Mouse (Mus musculus): ENCODE results near the gene Pfn3. TPM values are rescaled to one million over a fixed set of nuclear protein-coding genes. Genes with fewer than 3 reads are reported as not detected.

The Pfn3 gene
- polyA plus RNA-seq, 2 experiments, result not detected

DNA sequence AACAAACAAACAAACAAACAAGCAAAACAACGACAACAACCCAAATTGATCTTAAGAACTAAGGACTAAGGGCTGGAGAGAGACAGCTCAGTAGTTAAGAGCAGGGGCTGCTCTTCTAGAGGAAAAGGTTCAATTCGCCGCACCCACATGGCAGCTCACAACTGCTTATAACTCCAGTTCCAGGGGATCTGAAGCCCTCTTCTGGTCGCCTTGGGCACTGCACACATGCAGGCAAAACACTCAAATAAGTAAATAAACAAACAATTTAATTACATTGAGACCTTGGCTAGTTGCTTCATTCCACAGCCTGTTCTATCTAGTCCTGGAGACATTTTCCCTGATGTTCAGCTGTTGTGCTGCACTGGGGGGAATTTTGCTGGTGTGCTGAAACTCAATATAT, 22.1 kb downstream of the Pfn3 start:
- no peaks in the 10 kb centered on the region; the same call in 1 of the 2 replicates for H3K27me3 ChIP-seq (ENCODE audit: control insufficient read depth, insufficient read depth, low read length)
- peaks cover 0 to 4% of the 10 kb centered on the region in 2 experiments; a peak in 1 of 4 replicates for H3K4me1 ChIP-seq (replicated peaks; ENCODE audit: control insufficient read depth in 2 of 2, insufficient read depth in 2 of 2, low read length in 1 of 2)
- H3K27ac ChIP-seq, result no peak overlapping the region
- H3K9ac ChIP-seq (replicated peaks), result no peak overlapping the region
- H3K9me3 ChIP-seq (ENCODE audit: control insufficient read depth, low read length), result no peaks in the 10 kb centered on the region
- TF ChIP-seq EP300 (IDR thresholded peaks at IDR 0.05; ENCODE audit: low read depth) (no peak), CTCF (IDR thresholded peaks at IDR 0.05; ENCODE audit: low read depth) (peak; percentile 73)
- DNase-seq (ENCODE audit: low read depth in 3 of 3, low spot score in 3 of 3) (peak in 1 of 3 experiments; percentile 27), ATAC-seq (ENCODE audit: insufficient read depth) (no peak)
- H3K4me2 ChIP-seq (ENCODE audit: low read depth), result no peak overlapping the region
- no peak overlapping the region for H3K4me3 ChIP-seq (ENCODE audit: insufficient read depth in 1 of 2, low read depth in 2 of 2, low read length in 2 of 2)
- WGBS (ENCODE audit: insufficient replicate concordance), result 55% methylated on average over 4 of the region's 4 CpGs
- no peaks in the 10 kb centered on the region for H3K36me3 ChIP-seq (replicated peaks; ENCODE audit: control insufficient read depth, insufficient read depth, low read depth)

DNA sequence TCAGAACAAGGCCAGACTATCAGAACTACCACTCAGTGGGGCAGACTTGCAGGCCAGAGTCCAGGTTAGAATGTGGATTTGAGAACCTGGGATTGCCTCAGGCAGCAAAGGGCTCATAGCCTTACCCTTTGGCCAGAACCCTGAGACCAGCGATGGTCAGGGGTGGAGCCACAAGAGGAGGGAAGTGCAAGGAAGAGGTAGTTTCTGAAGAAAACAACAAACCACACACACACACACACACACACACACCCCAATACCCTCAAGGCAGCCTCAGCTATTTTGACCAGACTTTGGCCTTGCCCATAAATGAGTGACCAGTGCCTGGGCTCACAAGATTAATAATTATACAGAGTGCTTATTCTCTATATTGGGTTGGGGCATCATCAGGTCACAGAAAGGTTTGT, 23.4 kb downstream of the Pfn3 start:
- peak; percentile 32; the same call in 1 of the 2 replicates for ATAC-seq (ENCODE audit: insufficient read depth)
- 42% methylated on average over 1 of the region's 1 CpGs for WGBS (ENCODE audit: insufficient replicate concordance)
- no peak for TF ChIP-seq CTCF (IDR thresholded peaks at IDR 0.05; ENCODE audit: low read depth)
- no peak for TF ChIP-seq EP300 (IDR thresholded peaks at IDR 0.05; ENCODE audit: low read depth)

DNA sequence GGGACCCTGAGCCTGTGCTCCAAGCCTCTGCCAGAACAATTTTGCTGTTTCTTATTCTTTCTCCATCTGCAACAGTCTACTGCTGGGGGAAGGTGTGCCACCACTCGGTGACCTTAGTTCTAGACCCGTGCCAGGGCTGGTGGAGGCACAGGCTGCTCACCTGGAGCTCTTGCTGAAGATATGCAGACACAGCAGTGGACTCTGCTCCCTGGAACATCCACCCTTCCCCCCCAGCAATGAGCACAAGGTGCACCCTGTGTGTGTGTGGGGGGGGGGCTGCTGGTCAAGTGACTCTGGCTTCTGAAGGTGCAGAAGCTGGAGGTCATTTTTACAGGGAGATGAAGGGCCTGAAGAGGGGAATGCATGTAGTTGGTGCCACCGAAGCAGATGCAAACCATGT, 24.4 kb downstream of the Pfn3 start:
- H3K9me3 ChIP-seq (ENCODE audit: control insufficient read depth, low read length), result no peaks in the 10 kb centered on the region
- H3K9ac ChIP-seq (replicated peaks), result no peak overlapping the region
- no peak overlapping the region for H3K27ac ChIP-seq
- TF ChIP-seq CTCF (IDR thresholded peaks at IDR 0.05; ENCODE audit: low read depth), result no peak
- no peak for TF ChIP-seq EP300 (IDR thresholded peaks at IDR 0.05; ENCODE audit: low read depth)
- no peaks in the 10 kb centered on the region for H3K27me3 ChIP-seq (ENCODE audit: control insufficient read depth, insufficient read depth, low read length)
- WGBS (ENCODE audit: insufficient replicate concordance), result 59% methylated on average over 3 of the region's 3 CpGs
- H3K36me3 ChIP-seq (replicated peaks; ENCODE audit: control insufficient read depth, insufficient read depth, low read depth), result no peaks in the 10 kb centered on the region
- peaks cover 0 to 4% of the 10 kb centered on the region in 2 experiments; a peak in 1 of 4 replicates for H3K4me1 ChIP-seq (replicated peaks; ENCODE audit: control insufficient read depth in 2 of 2, insufficient read depth in 2 of 2, low read length in 1 of 2)
- ATAC-seq (ENCODE audit: insufficient read depth) (no peak), DNase-seq (ENCODE audit: low read depth in 3 of 3, low spot score in 3 of 3) (no peak)
- no peak overlapping the region for H3K4me2 ChIP-seq (ENCODE audit: low read depth)
- no peak overlapping the region for H3K4me3 ChIP-seq (ENCODE audit: insufficient read depth in 1 of 2, low read depth in 2 of 2, low read length in 2 of 2)

More for the DNA sequence above, 23.4 kb downstream of the Pfn3 start:
- Histone ChIP-seq H3K4me3 (ENCODE audit: insufficient read depth in 1 of 2, low read depth in 2 of 2, low read length in 2 of 2) (no peak overlapping the region), H3K4me2 (ENCODE audit: low read depth) (no peak overlapping the region), H3K27ac (peak overlapping the region; percentile 23), H3K4me1 (replicated peaks; ENCODE audit: control insufficient read depth in 2 of 2, insufficient read depth in 2 of 2, low read length in 1 of 2) (peaks cover 0 to 4% of the 10 kb centered on the region in 2 experiments; a peak in 1 of 4 replicates), H3K9me3 (ENCODE audit: control insufficient read depth, low read length) (no peaks in the 10 kb centered on the region), H3K9ac (replicated peaks) (no peak overlapping the region), H3K36me3 (replicated peaks; ENCODE audit: control insufficient read depth, insufficient read depth, low read depth) (no peaks in the 10 kb centered on the region), H3K27me3 (ENCODE audit: control insufficient read depth, insufficient read depth, low read length) (no peaks in the 10 kb centered on the region; the same call in 1 of the 2 replicates)
- no peak for DNase-seq (ENCODE audit: low read depth in 3 of 3, low spot score in 3 of 3)

DNA sequence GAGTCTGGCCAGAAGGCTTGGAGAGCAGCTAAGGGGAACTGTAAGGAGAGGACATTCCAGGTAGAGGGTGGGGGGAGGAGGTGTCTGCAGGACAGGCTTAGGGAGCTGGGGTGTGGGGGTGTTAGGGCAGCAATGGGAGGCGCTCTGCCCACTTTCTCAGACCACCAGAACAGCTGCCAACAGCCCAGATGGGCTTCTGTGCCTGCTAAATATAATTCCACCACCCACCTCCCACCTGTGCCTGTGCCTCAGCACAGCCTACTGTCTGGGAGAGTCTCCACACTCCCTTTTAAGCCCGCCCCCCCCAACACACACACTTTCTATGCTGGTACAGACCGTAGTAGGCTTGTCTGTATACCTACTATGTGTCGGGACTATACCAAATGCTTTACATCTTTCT, 33.2 kb downstream of the Pfn3 start:
- Histone ChIP-seq H3K4me2 (ENCODE audit: low read depth) (no peak overlapping the region), H3K9me3 (ENCODE audit: control insufficient read depth, low read length) (no peaks in the 10 kb centered on the region), H3K4me3 (ENCODE audit: insufficient read depth in 1 of 2, low read depth in 2 of 2, low read length in 2 of 2) (no peak overlapping the region), H3K36me3 (replicated peaks; ENCODE audit: control insufficient read depth, insufficient read depth, low read depth) (no peaks in the 10 kb centered on the region), H3K27ac (no peak overlapping the region), H3K27me3 (ENCODE audit: control insufficient read depth, insufficient read depth, low read length) (no peaks in the 10 kb centered on the region), H3K4me1 (replicated peaks; ENCODE audit: control insufficient read depth in 2 of 2, insufficient read depth in 2 of 2, low read length in 1 of 2) (no peaks in the 10 kb centered on the region; a peak in 1 of 4 replicates), H3K9ac (replicated peaks) (no peak overlapping the region)
- 63% methylated on average over 4 of the region's 4 CpGs for WGBS (ENCODE audit: insufficient replicate concordance)
- TF ChIP-seq EP300 (IDR thresholded peaks at IDR 0.05; ENCODE audit: low read depth), result no peak
- TF ChIP-seq CTCF (IDR thresholded peaks at IDR 0.05; ENCODE audit: low read depth), result no peak
- DNase-seq (ENCODE audit: low read depth in 3 of 3, low spot score in 3 of 3) (no peak), ATAC-seq (ENCODE audit: insufficient read depth) (no peak)

DNA sequence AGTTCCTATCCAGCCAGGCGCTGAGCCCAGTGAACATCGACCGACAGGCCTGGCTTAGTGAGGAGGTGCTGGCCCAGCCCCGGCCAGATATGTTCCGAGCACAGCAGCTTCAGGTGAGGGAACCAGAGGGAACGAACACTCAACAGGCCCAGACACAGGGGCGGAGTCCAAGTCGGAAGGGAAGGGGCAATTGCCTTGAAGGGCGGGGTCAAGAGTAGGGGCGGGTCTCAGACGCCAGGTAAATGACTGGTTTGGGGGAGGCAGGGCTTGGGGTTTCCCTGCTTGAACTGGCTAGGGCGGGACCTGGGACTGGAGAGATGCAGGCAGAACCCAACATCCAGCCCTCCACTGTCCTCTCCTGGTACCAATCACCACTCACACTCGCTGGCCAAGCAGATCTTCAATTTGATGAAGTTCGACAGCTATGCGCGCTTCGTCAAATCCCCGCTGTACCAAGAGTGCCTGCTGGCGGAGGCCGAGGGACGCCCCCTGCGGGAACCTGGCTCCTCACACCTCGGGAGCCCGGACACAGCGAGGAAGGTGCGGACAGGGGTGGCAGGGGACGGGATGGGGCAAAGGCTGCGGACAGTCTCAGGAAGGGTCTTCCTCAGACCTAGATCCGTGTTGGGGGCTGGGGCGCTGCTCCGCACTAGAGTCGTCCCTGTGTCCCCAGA, 36.0 kb downstream of the Pfn3 start:
- Histone ChIP-seq H3K27ac (no peak overlapping the region), H3K36me3 (replicated peaks; ENCODE audit: control insufficient read depth, insufficient read depth, low read depth) (no peaks in the 10 kb centered on the region), H3K4me3 (ENCODE audit: insufficient read depth in 1 of 2, low read depth in 2 of 2, low read length in 2 of 2) (no peak overlapping the region), H3K4me1 (replicated peaks; ENCODE audit: control insufficient read depth in 2 of 2, insufficient read depth in 2 of 2, low read length in 1 of 2) (no peaks in the 10 kb centered on the region; a peak in 1 of 4 replicates), H3K4me2 (ENCODE audit: low read depth) (no peak overlapping the region), H3K9ac (replicated peaks) (no peak overlapping the region), H3K27me3 (ENCODE audit: control insufficient read depth, insufficient read depth, low read length) (no peaks in the 10 kb centered on the region), H3K9me3 (ENCODE audit: control insufficient read depth, low read length) (no peaks in the 10 kb centered on the region)
- ATAC-seq (ENCODE audit: insufficient read depth) (no peak), DNase-seq (ENCODE audit: low read depth in 3 of 3, low spot score in 3 of 3) (no peak)
- 67% methylated on average over 32 of the region's 32 CpGs for WGBS (ENCODE audit: insufficient replicate concordance)
- TF ChIP-seq EP300 (IDR thresholded peaks at IDR 0.05; ENCODE audit: low read depth) (no peak), CTCF (IDR thresholded peaks at IDR 0.05; ENCODE audit: low read depth) (no peak)

Measured in liver, embryonic 14.5 days (tissue).